Mouse (Mus musculus) CH12.LX (cell line): Measurements from ENCODE around the gene Cnih1. TPM values are rescaled to one million over a fixed set of nuclear protein-coding genes. Genes with fewer than 3 reads are reported as not detected.

Experiments used
- DNase-seq: peaks from one replicate; pipeline ENCODE4 v3.0.0-alpha.2; 2013; ENCODE audit errors: extremely low read depth
- H3K27ac ChIP-seq: 2 replicates; pipeline ENCODE4 v1.5.1; 2012; ENCODE audit warnings: low read depth, mild to moderate bottlenecking, control low read depth, moderate library complexity; ENCODE audit not compliant: insufficient read depth
- H3K27me3 ChIP-seq: replicated peaks from 2 replicates; pipeline ENCODE3; 2012; ENCODE audit warnings: inconsistent platforms
- H3K36me3 ChIP-seq, 2 experiments: replicated peaks in 1 of 2; 2 replicates each; pipeline versions ENCODE3 to v1.6.1; 2012; ENCODE audit warnings: inconsistent platforms in 1 of 2, low read length in 1 of 2, mild to moderate bottlenecking in 1 of 2, mixed read lengths in 1 of 2, moderate library complexity in 1 of 2; ENCODE audit not compliant: control insufficient read depth in 1 of 2, insufficient read depth in 1 of 2
- H3K4me1 ChIP-seq, 2 experiments: 2 replicates each; pipeline ENCODE4 v1.6.1; 2012; ENCODE audit warnings: inconsistent platforms in 1 of 2, moderate library complexity in 1 of 2; ENCODE audit not compliant: insufficient read depth in 2 of 2, control insufficient read depth in 1 of 2
- H3K4me2 ChIP-seq: 2 replicates; pipeline ENCODE4 v1.6.1; 2012; ENCODE audit warnings: low read depth, mild to moderate bottlenecking, control low read depth; ENCODE audit not compliant: poor library complexity, insufficient read depth, severe bottlenecking
- H3K4me3 ChIP-seq, 3 experiments: fragments of 150-350 bp in 1 of 3; sonication (generic) in 1 of 3; replicated peaks in 1 of 3; 2 replicates each; pipeline versions ENCODE3 to v1.5.1; 2011 to 2012; ENCODE audit warnings: low read depth in 2 of 3, low read length in 2 of 3, mild to moderate bottlenecking in 2 of 3, moderate library complexity in 2 of 3, control low read depth in 1 of 3, improper control_type of control experiment in 1 of 3, inconsistent platforms in 1 of 3, mixed read lengths in 1 of 3; ENCODE audit not compliant: poor library complexity in 1 of 3
- H3K79me2 ChIP-seq: replicated peaks from 2 replicates; pipeline ENCODE4 v1.6.1; 2012; ENCODE audit warnings: mild to moderate bottlenecking, moderate library complexity; ENCODE audit not compliant: control insufficient read depth, poor library complexity, insufficient read depth, severe bottlenecking; ENCODE audit errors: extremely low read depth
- H3K9ac ChIP-seq: 2 replicates; pipeline ENCODE4 v1.6.1; 2012; ENCODE audit warnings: low read depth, mild to moderate bottlenecking, control low read depth, moderate library complexity; ENCODE audit not compliant: insufficient read depth
- H3K9me3 ChIP-seq: replicated peaks from 2 replicates; pipeline ENCODE3; 2012; ENCODE audit warnings: low read length, inconsistent platforms, mixed read lengths
- BHLHE40 ChIP-seq: IDR thresholded peaks from 2 replicates; pipeline ENCODE4 v1.6.1; 2011; ENCODE audit warnings: mild to moderate bottlenecking, low read depth, low read length, improper control_type of control experiment
- CHD2 ChIP-seq: IDR thresholded peaks from 2 replicates; pipeline ENCODE4 v1.6.1; 2011; ENCODE audit warnings: low read length, improper control_type of control experiment
- E2F4 ChIP-seq: IDR thresholded peaks from 2 replicates; pipeline ENCODE4 v1.6.1; 2011; ENCODE audit warnings: low read depth, low read length, improper control_type of control experiment; ENCODE audit not compliant: insufficient replicate concordance
- ELF1 ChIP-seq: IDR thresholded peaks from 2 replicates; pipeline ENCODE4 v1.6.1; 2014; ENCODE audit warnings: low read depth, mild to moderate bottlenecking, inconsistent platforms, low read length, improper control_type of control experiment
- EP300 ChIP-seq: IDR thresholded peaks from 2 replicates; pipeline ENCODE4 v1.6.1; 2011; ENCODE audit warnings: low read length, improper control_type of control experiment
- ETS1 ChIP-seq: conservative IDR thresholded peaks from 2 replicates; pipeline ENCODE4 v1.6.1; 2012; ENCODE audit warnings: low read depth, mild to moderate bottlenecking, inconsistent platforms, low read length, improper control_type of control experiment, moderate library complexity
- GABPA ChIP-seq: IDR thresholded peaks from 2 replicates; pipeline ENCODE4 v1.6.1; 2012; ENCODE audit warnings: low read depth, low read length, improper control_type of control experiment, inconsistent platforms; ENCODE audit not compliant: insufficient replicate concordance
- IRF4 ChIP-seq: IDR thresholded peaks from 2 replicates; pipeline ENCODE4 v1.6.1; 2014; ENCODE audit warnings: low read depth, mild to moderate bottlenecking, inconsistent platforms, low read length, improper control_type of control experiment
- JUN ChIP-seq: IDR thresholded peaks from 2 replicates; pipeline ENCODE4 v1.6.1; 2011; ENCODE audit warnings: low read depth, mild to moderate bottlenecking, low read length, improper control_type of control experiment, moderate library complexity; ENCODE audit not compliant: insufficient read depth
- JUND ChIP-seq: conservative IDR thresholded peaks from 2 replicates; pipeline ENCODE4 v1.6.1; 2011; ENCODE audit warnings: low read depth, low read length, improper control_type of control experiment
- KAT2A ChIP-seq: IDR thresholded peaks from 2 replicates; pipeline ENCODE4 v1.6.1; 2012; ENCODE audit warnings: low read length, improper control_type of control experiment, inconsistent platforms; ENCODE audit not compliant: insufficient replicate concordance
- MAFK ChIP-seq: IDR thresholded peaks from 2 replicates; pipeline ENCODE4 v1.6.1; 2011; ENCODE audit warnings: low read length, improper control_type of control experiment; ENCODE audit not compliant: insufficient replicate concordance
- MXI1 ChIP-seq: IDR thresholded peaks from 2 replicates; pipeline ENCODE4 v1.6.1; 2011; ENCODE audit warnings: mild to moderate bottlenecking, low read depth, low read length, improper control_type of control experiment
- MYC ChIP-seq: IDR thresholded peaks from 2 replicates; pipeline ENCODE4 v1.6.1; 2011; ENCODE audit warnings: low read depth, mild to moderate bottlenecking, improper control_type of control experiment, low read length
- NELFE ChIP-seq: IDR thresholded peaks from 2 replicates; pipeline ENCODE4 v1.6.1; 2011; ENCODE audit warnings: low read depth, low read length, improper control_type of control experiment
- NRF1 ChIP-seq: IDR thresholded peaks from 2 replicates; pipeline ENCODE4 v1.6.1; 2014; ENCODE audit warnings: low read depth, mild to moderate bottlenecking, inconsistent platforms, low read length, improper control_type of control experiment, moderate library complexity
- PAX5 ChIP-seq: IDR thresholded peaks from 2 replicates; pipeline ENCODE4 v1.6.1; 2012; ENCODE audit warnings: low read length, inconsistent platforms, mixed read lengths
- POLR2A ChIP-seq: IDR thresholded peaks from 2 replicates; pipeline ENCODE4 v1.6.1; 2011; ENCODE audit warnings: low read depth, mild to moderate bottlenecking, improper control_type of control experiment, low read length
- POLR2AphosphoS2 ChIP-seq: IDR thresholded peaks from 2 replicates; pipeline ENCODE4 v1.6.1; 2011; ENCODE audit warnings: low read depth, low read length, improper control_type of control experiment
- RAD21 ChIP-seq: IDR thresholded peaks from 2 replicates; pipeline ENCODE4 v1.6.1; 2011; ENCODE audit warnings: low read depth, mild to moderate bottlenecking, low read length, improper control_type of control experiment, moderate library complexity
- RCOR1 ChIP-seq: conservative IDR thresholded peaks from 2 replicates; pipeline ENCODE4 v1.6.1; 2012; ENCODE audit warnings: low read depth, mild to moderate bottlenecking, inconsistent platforms, low read length, improper control_type of control experiment
- SIN3A ChIP-seq: IDR thresholded peaks from 2 replicates; pipeline ENCODE4 v1.6.1; 2012; ENCODE audit warnings: low read length, improper control_type of control experiment, inconsistent platforms
- SMC3 ChIP-seq: IDR thresholded peaks from 2 replicates; pipeline ENCODE4 v1.6.1; 2011; ENCODE audit warnings: low read depth, low read length, improper control_type of control experiment
- TBP ChIP-seq: conservative IDR thresholded peaks from 2 replicates; pipeline ENCODE4 v1.6.1; 2011; ENCODE audit warnings: low read depth, low read length, improper control_type of control experiment
- TCF12 ChIP-seq: IDR thresholded peaks from 2 replicates; pipeline ENCODE4 v1.6.1; 2014; ENCODE audit warnings: low read depth, mild to moderate bottlenecking, inconsistent platforms, low read length, improper control_type of control experiment
- UBTF ChIP-seq: IDR thresholded peaks from 2 replicates; pipeline ENCODE4 v1.6.1; 2012; ENCODE audit warnings: low read depth, mild to moderate bottlenecking, inconsistent platforms, low read length, improper control_type of control experiment, moderate library complexity
- USF1 ChIP-seq: IDR thresholded peaks from 2 replicates; pipeline ENCODE4 v1.6.1; 2014; ENCODE audit warnings: low read depth, mild to moderate bottlenecking, inconsistent platforms, low read length, improper control_type of control experiment
- USF2 ChIP-seq: conservative IDR thresholded peaks from 2 replicates; pipeline ENCODE4 v1.6.1; 2011; ENCODE audit warnings: low read depth, low read length, improper control_type of control experiment
- ZC3H11A ChIP-seq: IDR thresholded peaks from 2 replicates; pipeline ENCODE4 v1.6.1; 2012; ENCODE audit warnings: low read depth, mild to moderate bottlenecking, inconsistent platforms, low read length, improper control_type of control experiment
- ZKSCAN1 ChIP-seq: IDR thresholded peaks from 2 replicates; pipeline ENCODE4 v1.6.1; 2012; ENCODE audit warnings: low read depth, inconsistent platforms, low read length, improper control_type of control experiment, borderline replicate concordance
- ZMIZ1 ChIP-seq: IDR thresholded peaks from 2 replicates; pipeline ENCODE4 v1.6.1; 2012; ENCODE audit warnings: low read depth, mild to moderate bottlenecking, inconsistent platforms, low read length, improper control_type of control experiment
- dilution Hi-C: fragments of 300-500 bp; cut with MboI; formaldehyde crosslinking; loops from 2 replicates; pipeline ENCODE4 v1.14.3; 2020; ENCODE audit warnings: low sequenced_read_pairs; ENCODE audit not compliant: extremely low pct_unique_long_range_greater_than_20kb, extremely low pct_ligation_motif_present
- in situ Hi-C: fragments of 300-500 bp; cut with MboI; formaldehyde crosslinking; loops from 3 replicates; pipeline ENCODE4 v1.14.3; 2019; ENCODE audit warnings: low sequenced_read_pairs, low pct_ligation_motif_present, low pct_unique_long_range_greater_than_20kb, mixed read lengths
- polyA plus RNA-seq: library from polyadenylated mRNA; unstranded; fragments of >175 nt; gene quantifications from 2 replicates; pipeline ENCODE4 v1.2.1, GENCODE M21; 2012; ENCODE audit warnings: low read depth; ENCODE audit not compliant: insufficient read length
- total RNA-seq, 2 experiments: library from RNA; depleted of rRNA; stranded (reverse); fragments of 300-350 nt in 1 of 2; fragments of >200 nt in 1 of 2; gene quantifications; 2 replicates each; pipeline ENCODE4 v1.2.3; 2012 to 2014

Gene Cnih1
- total and polyA plus RNA-seq, 3 experiments, result 68.9 to 190 (median 185) TPM

DNA sequence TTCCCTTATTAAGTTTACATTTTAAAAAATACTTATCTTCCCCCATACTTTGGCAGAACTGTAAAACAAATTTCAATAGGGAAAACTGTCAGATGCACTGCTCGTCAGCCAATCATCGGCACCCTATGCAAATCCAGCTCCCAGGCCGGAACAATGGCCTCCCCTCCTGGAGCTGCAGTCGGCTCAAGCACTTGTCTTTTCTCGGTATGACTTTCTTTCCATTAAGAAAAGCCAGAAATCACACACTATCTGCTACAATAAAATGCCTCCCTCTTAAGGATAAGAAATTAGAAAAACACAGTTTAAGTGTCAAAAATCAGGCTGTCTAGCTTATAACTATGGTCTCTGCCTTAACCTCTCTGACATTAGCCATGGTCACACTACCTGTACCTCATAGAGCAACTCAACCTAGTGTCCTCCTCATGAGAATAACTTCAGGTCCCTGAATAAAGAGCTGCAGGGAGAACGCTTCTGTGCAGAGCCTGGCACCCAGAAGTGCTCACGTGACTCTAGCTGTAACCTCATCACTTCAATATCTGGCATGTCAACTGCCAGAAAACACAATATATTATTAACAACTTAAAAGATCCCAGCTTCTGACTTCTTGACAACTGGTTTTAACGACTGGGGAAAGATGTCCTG, 5.9 kb downstream of the Cnih1 start:
- H3K4me2 ChIP-seq, result peak overlapping the region; percentile 92
- H3K27ac ChIP-seq, result peak overlapping the region; percentile 80
- no peak overlapping the region for H3K4me3 ChIP-seq
- DNase-seq, result peak; percentile 71
- peak overlapping the region; percentile 33 for H3K9ac ChIP-seq
- peaks cover 33 to 71% of the 10 kb centered on the region in 2 experiments for H3K36me3 ChIP-seq
- H3K27me3 ChIP-seq, result no peaks in the 10 kb centered on the region
- peaks cover 30% of the 10 kb centered on the region for H3K9me3 ChIP-seq
- dilution Hi-C loops (no loop called here), in situ Hi-C loops (no loop called here)
- peaks cover 62% of the 10 kb centered on the region for H3K79me2 ChIP-seq
- H3K4me1 ChIP-seq, result peaks cover 7 to 44% of the 10 kb centered on the region in 2 experiments
- TF ChIP-seq ELF1 (peak; percentile 48; the same call in 1 of the 2 replicates), GABPA (no peak), IRF4 (peak; percentile 95), JUN (peak; percentile 75), E2F4 (no peak), ZMIZ1 (no peak), SIN3A (peak; percentile 54; the same call in 1 of the 2 replicates), BHLHE40 (peak; percentile 83), TCF12 (no peak), POLR2A (no peak), ETS1 (0 out of 2 replicates have a peak, but pooled peaks have one; percentile 21), POLR2AphosphoS2 (no peak), NRF1 (no peak), PAX5 (no peak), UBTF (no peak), RCOR1 (0 out of 2 replicates have a peak, but pooled peaks have one; percentile 50), MXI1 (no peak), SMC3 (no peak), USF2 (peak; percentile 58), MAFK (no peak), EP300 (peak; percentile 85), RAD21 (no peak), TBP (no peak), ZC3H11A (no peak), CHD2 (no peak), ZKSCAN1 (no peak), NELFE (no peak), KAT2A (no peak), MYC (no peak), USF1 (peak; percentile 57), JUND (peak; percentile 89)
